Mouse (Mus musculus): ENCODE results near the gene Exosc6.

DNA sequence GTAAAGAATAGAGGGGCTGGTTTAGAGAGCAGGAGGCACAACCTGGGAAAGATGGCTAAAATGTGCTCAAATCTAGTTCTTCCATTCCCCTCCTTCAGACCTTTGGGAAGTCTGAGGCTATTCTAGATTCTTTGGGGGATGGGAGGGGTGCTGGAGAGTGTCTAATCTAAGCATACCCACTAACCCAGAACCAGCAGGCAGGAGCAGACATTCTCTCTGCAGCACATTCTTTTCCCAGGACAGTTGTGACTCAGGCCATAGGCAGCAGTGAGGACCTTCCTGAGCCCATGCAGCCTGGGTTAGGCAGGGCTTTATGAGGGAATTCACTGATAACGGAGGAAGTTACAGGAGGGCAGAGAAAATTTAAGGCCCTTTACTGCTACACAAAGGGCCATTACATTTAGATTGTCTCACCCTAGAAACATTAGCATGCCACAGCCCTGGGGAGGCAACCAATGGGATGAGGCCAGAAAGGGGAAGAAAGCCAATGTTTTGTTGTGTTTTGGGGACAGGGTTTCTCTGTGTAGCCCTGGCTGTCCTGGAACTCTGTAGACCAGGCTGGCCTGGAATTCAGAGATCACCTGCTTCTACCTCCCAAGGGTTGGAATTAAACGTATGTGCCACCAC is 2.9 kb downstream of the Exosc6 start:
- TF ChIP-seq CTCF (IDR thresholded peaks at IDR 0.05; ENCODE audit: low read depth) (no peak), EP300 (IDR thresholded peaks at IDR 0.05; ENCODE audit: low read depth) (no peak)
